Mouse (Mus musculus) frontal cortex, postnatal 25 days (tissue): ENCODE results near the gene Cpne9.

Experiments
- DNase-seq, 2 experiments: peaks; one replicate each; pipeline ENCODE4 v3.0.0; 2022; ENCODE audit warnings: low spot score in 2 of 2

Cpne9 gene

DNA sequence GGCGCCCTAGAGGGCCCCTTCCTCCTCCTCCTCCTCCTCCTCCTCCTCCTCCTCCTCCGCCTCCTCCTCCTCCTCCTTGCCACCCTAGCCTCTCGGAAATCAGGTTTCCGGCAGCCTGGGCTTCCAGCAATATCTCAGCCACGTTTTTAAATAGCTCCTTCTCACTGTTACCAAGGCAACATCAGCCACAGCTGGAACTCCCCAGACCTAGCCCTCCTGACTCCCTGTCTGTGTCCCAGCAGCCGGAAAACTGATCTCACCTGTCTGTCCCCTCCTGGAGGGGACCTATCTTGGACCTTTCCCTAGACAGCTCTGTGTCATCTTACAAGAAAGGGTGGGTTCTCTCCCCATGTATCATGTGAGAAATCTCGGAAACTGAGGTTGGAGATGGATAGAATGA lies 60.2 kb downstream of the Cpne9 start:
- DNase-seq: no peak

GRCm38 (mm10) chr6:113343177-113344092 lies 61.3 kb downstream of the Cpne9 start, which contains the start of gene Camk1:
Gene Camk1, minus strand, starts transcription at chr6:113343984.
- peak; percentile 50 to 60 for DNase-seq

- DNase-seq: no peak
Measured at GRCm38 (mm10) chr6:113344321-113344720, 62.2 kb downstream of the Cpne9 start.

- DNase-seq: no peak
Measured at GRCm38 (mm10) chr6:113346897-113347296, 64.8 kb downstream of the Cpne9 start.

DNA sequence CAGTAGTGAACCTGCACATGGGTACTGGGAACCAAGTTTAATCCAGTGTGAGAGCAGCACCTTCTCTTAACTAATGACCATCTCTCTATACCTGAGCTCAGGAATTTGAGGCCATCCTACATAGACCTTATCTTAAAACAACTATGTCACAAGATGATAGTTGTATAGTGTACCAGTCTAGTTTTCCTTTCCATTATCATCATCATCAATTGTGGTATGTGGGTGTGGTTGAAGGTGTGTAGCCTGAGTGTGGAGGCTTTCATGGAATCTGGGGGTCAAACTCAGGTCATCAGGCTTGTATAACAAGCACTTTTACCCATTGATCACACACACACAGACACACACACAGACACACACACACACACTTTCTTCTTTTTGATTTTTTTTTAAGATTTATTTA lies 68.4 kb downstream of the Cpne9 start:
- no peak for DNase-seq

- DNase-seq: no peak
Measured at GRCm38 (mm10) chr6:113351161-113351560, 69.1 kb downstream of the Cpne9 start.

DNA sequence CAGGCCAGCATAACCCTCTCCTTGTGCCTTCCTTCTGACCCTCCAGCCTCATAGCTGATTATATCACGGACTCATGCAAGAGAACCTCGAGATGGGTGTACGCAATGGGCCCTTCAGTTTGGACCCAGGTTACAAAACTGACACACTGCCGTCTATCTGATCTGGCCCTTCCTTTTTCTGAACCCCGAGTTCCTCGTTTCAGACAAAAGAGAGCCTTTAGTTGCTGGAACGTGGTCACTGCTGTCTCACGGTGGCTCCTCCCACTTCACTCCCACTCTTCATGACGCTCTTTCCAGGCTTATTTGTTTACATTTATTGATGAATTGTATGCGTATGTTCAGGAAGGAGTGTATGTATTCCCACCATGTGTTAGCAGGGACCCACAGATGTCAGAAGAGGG lies 69.5 kb downstream of the Cpne9 start:
- DNase-seq: no peak

DNA sequence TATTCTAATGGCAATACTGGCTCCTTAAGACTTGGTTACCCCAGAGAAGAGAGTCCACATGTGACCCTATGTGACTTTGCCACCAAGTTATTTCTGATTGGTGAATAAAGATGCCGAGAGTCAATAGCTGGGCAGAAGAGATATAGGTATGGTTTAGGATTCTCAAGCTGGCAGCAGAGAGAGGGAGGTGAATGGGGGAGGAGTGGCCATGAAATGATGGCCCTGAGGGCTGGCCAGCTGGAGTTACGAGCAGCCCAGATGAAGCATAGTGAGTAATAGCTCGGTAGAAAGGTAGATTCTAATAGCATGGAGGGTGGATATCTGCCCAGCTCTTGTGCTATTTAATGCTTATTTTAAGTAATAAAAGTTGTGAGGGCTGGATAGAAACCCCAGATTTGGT lies 70.7 kb downstream of the Cpne9 start:
- no peak for DNase-seq

- no peak for DNase-seq
Measured at GRCm38 (mm10) chr6:113353696-113354095, 71.6 kb downstream of the Cpne9 start.
